Mouse (Mus musculus): ENCODE results near the gene Taf5l. TPM values are rescaled to one million over a fixed set of nuclear protein-coding genes. Genes with fewer than 3 reads are reported as not detected.
"Not testable (repeated sequence)": the region's sequence is repeated elsewhere in the genome, so short reads cannot be mapped to it uniquely, and the experiment has no call there.

Taf5l gene
- polyA plus RNA-seq, 1 experiment from 2014 or later = 60.6 TPM

- peak; percentile 40 for DNase-seq (ENCODE audit: low spot score)
Measured at GRCm38 (mm10) chr8:123966896-123967295, 54.3 kb downstream of the Taf5l start.

DNA sequence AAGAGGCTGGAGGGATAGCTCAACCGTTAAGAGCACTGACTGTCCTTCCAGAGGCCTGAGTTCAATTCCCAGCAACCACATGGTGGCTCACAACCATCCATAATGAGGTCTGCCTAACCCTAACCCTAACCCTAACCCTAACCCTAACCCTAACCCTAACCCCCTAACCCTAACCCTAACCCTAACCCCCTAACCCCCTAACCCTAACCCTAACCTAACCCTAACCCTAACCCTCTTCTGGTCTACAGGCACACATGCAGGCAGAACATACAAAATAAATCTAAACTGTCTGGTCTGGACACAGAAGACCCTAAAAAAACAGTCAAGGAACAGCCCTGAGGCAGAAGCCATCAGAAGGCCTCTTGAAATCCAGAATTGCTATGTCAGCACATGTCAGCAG, 59.8 kb downstream of the Taf5l start:
- no peak for DNase-seq (ENCODE audit: low spot score)

DNA sequence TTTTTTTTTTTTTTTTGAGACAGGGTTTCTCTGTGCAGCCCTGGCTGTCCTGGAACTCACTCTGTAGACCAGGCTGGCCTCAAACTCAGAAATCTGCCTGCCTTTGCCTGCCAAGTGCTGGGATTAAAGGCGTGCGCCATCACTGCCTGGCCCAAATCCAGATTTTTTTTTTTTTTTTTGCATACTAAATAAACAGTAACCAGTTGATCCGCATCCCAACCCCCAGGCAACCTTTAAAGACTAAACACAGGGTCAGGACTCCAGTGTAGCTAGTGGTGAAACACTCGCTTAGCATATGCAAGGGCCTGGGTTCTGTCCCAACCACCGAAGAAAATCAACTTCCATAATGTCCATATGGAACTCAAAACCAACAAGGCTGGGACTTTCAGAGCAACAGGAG, 60.6 kb downstream of the Taf5l start:
- not testable (repeated sequence) for DNase-seq (ENCODE audit: low spot score)

- DNase-seq (ENCODE audit: low spot score) = no peak
Measured at GRCm38 (mm10) chr8:123960056-123960455, 61.1 kb downstream of the Taf5l start.

GRCm38 (mm10) chr8:123959473-123959872, 61.7 kb downstream of the Taf5l start:
- DNase-seq (ENCODE audit: low spot score) = no peak

- no peak for DNase-seq (ENCODE audit: low spot score)
Measured at GRCm38 (mm10) chr8:123958130-123958529, 63.1 kb downstream of the Taf5l start.

GRCm38 (mm10) chr8:123954246-123954645, 67.0 kb downstream of the Taf5l start:
- DNase-seq (ENCODE audit: low spot score) = no peak

GRCm38 (mm10) chr8:123953686-123954085, 67.5 kb downstream of the Taf5l start:
- no peak for DNase-seq (ENCODE audit: low spot score)

GRCm38 (mm10) chr8:123950077-123950802, 71.0 kb downstream of the Taf5l start:
- DNase-seq (ENCODE audit: low spot score) = peak; percentile 81

- DNase-seq (ENCODE audit: low spot score) = no peak
Measured at GRCm38 (mm10) chr8:123949686-123949986, 71.6 kb downstream of the Taf5l start.

DNA sequence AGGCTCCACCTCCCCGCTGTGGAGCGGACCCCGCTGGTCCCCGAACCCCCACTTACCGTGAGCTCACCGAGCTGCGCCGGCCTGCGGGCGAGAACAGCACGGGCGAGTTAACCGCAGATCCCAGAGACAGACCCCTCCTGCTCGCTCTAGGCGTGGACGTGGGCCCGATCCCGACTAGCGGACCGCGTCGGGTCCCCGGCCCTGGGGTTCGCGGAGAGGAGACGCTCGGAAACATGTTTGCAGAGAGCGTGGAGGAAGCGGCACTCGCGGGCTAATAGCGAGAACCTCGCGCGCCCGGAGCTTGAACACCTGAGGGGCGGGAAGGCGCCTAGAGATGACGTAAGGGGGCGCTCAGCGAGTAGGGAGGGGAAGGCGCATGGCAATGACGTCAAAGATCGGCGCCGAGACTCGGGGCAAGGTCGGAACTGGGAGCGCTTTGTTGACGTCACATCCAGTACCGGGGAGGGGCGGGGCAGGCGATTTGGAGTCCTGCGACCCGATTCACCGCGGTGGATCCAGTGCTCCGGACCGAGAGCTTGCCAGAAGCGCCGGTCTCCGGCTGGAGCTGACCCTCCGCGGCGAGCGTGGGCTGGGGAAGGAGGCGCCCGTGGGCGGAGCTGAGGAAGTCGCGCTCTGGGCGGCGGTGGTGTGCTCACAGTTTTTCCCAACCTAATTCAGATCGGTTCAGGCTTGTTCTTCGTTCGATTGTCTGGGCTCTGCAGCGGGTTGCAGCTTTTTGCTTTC, 72.1 kb downstream of the Taf5l start, which contains the start of gene Nup133:
Gene Nup133 (minus strand): TSS at position 324 of the 744 bp plus-strand sequence.
- peak; percentile 99 for DNase-seq (ENCODE audit: low spot score)

MicroRNA genes within 50 kb of the gene (microRNA counts, 519-probe panel; counts per million panel counts)
- microRNA mmu-miR-1967 = 473 counts per million, percentile 71 among the panel's probes with 10 or more counts

Small RNA genes within 50 kb of the gene (microRNA-seq; reads per million reads assigned to microRNA genes)
- gene Mir1967 (ENCODE audit: borderline number of aligned reads) = not detected

Other genes starting within 250 kb of the Taf5l start
- gene Rab4a, start 215.4 kb downstream of the Taf5l start, polyA plus RNA-seq (2015; fragmentation: Nextera tagmentation; extraction: Ambion mirVana) = 23.4 and 23.5 TPM in 2 replicates
- 6.6 and 6.7 TPM in 2 replicates for gene Ccsap, start 161.2 kb downstream of the Taf5l start, polyA plus RNA-seq (2015; fragmentation: Nextera tagmentation; extraction: Ambion mirVana)
- gene Acta1, start 126.6 kb downstream of the Taf5l start, polyA plus RNA-seq (2015; fragmentation: Nextera tagmentation; extraction: Ambion mirVana) = 14.5 and 22.3 TPM in 2 replicates
- gene Nup133, start 72.1 kb downstream of the Taf5l start, polyA plus RNA-seq (2015; fragmentation: Nextera tagmentation; extraction: Ambion mirVana) = 25.4 and 26.2 TPM in 2 replicates
- 4.1 and 4.4 TPM in 2 replicates for gene Abcb10, start 38.3 kb downstream of the Taf5l start, polyA plus RNA-seq (2015; fragmentation: Nextera tagmentation; extraction: Ambion mirVana)
- 4.0 and 4.2 TPM in 2 replicates for gene Urb2, start 111 bp upstream of the Taf5l start, polyA plus RNA-seq (2015; fragmentation: Nextera tagmentation; extraction: Ambion mirVana)
- 70.9 and 73.9 TPM in 2 replicates for gene Galnt2, start 210.0 kb upstream of the Taf5l start, polyA plus RNA-seq (2015; fragmentation: Nextera tagmentation; extraction: Ambion mirVana)